Mouse (Mus musculus) neutrophil, adult 83 days (primary cell): Measurements from ENCODE around the gene Gm10320. TPM values are rescaled to one million over a fixed set of nuclear protein-coding genes. Genes with fewer than 3 reads are reported as not detected.

Source experiments
- total RNA-seq, 2 experiments: library from RNA; stranded (reverse); gene quantifications; one replicate each; pipeline ENCODE4 v1.2.4; 2023

Gene Gm10320
- not detected for total RNA-seq

DNA sequence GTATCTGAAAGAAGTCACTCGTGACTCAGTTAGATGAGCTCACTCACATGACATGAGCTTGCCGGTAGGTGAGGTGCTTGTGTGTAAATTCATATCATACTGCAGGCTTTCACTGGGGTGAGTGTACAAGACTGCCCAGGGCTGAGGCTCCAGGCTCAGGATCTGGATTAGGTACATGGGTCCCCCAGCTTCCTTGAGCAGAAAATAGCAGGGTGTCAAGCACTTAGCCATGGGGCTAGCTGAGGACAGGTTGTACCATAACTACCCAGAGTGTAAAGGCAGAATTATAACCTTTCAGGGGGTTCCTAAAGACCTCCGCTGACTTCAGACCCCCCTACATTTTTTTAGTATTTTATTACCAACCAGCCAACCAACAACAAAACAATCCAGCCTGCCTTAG lies at the start of gene Gm10320:
Gene Gm10320 (minus strand): TSS at position 93 of the 400 bp plus-strand sequence.

Other genes with a start within 250 kb of the Gm10320 start
- gene Utp15, start 229.0 kb downstream of the Gm10320 start, total RNA-seq, result 10 to 100 TPM; 11.2 to 13.1 TPM
- gene Ankra2, start 228.9 kb downstream of the Gm10320 start, total RNA-seq, result 10 to 100 TPM; 15.5 to 19.5 TPM
- gene Gm21976, start 212.1 kb downstream of the Gm10320 start, total RNA-seq, result not detected
- 100 to 1,000 TPM; 248 to 257 TPM for gene Btf3, start 175.0 kb downstream of the Gm10320 start, total RNA-seq
- gene Foxd1, start 137.8 kb downstream of the Gm10320 start, total RNA-seq, result not detected
- gene Tmem174, start 145.4 kb upstream of the Gm10320 start, total RNA-seq, result not detected
- gene Tmem171, start 202.8 kb upstream of the Gm10320 start, total RNA-seq, result not detected